In the genomic region with DNA sequence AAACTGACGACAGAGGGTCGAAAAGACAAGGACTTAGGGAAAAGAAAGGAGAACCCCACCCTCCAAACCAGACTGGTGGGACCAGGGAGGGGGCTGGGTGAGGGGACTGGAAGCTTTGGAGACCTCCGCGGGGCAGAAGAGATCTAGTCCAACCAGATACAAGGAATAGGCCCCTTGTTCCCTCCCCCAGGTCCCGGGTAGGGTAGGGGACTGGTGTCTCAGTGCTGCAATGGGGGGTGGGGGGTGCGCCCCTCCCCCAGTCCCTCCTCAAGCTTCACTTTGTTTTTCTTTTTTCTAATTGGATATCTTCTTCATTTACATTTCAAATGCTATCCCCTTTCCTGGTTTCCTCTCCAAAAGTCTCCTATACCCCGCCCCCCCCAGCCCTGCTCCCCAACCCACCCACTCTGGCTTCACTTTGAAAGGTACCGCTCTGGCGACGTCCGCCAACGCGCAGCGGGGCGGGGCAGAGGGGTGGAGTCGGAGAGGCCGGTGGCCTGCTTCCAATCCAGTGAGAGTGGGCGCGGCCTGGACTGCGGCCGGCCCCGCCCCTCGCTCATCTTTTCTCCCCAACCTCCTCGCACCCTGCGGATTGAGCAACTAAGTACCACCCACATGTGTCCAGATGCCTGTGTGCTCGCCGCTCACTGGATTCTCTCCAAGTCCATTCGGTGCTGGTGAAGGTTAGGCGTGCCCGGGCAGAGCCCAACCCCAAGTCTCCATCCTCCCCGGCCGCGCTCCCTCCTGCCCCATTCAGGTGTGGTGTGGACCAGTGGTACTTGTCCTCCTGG, we compare ENCODE assay signal across 8 mouse cellular contexts. TPM values are rescaled to one million over a fixed set of nuclear protein-coding genes. Genes with fewer than 3 reads are reported as not detected.
DNase-seq lines count a peak whose midpoint lies in the region; ATAC-seq and TF ChIP-seq lines count a peak whose summit lies in the region.

No protein-coding gene starts in this region.

- peaks cover 0 to 6% of the 10 kb centered on the region in 2 experiments; a peak in 2 of 4 replicates for H3K4me1 ChIP-seq in ES-E14 (ENCODE audit: control insufficient read depth in 2 of 2, insufficient read depth in 2 of 2, low read length in 2 of 2, poor library complexity in 1 of 2)
- no peaks in the 10 kb centered on the region for H3K4me1 ChIP-seq in forebrain, embryonic 13.5 days
- H3K4me1 ChIP-seq in heart, postnatal 0 days (ENCODE audit: control insufficient read depth, insufficient read depth): no peaks in the 10 kb centered on the region
- H3K4me1 ChIP-seq in liver, postnatal 0 days (ENCODE audit: insufficient read depth): peaks cover 3% of the 10 kb centered on the region; the same call in 1 of the 2 replicates
- no peaks in the 10 kb centered on the region for H3K4me1 ChIP-seq in neural tube, embryonic 13.5 days (replicated peaks)
- peaks cover 4% of the 10 kb centered on the region for H3K4me1 ChIP-seq in testis, adult 2 months (ENCODE audit: control insufficient read depth, insufficient read depth, low read length)

- H3K36me3 ChIP-seq in ES-E14 (ENCODE audit: control insufficient read depth, insufficient read depth, low read length, poor library complexity, severe bottlenecking): no peaks in the 10 kb centered on the region
- H3K36me3 ChIP-seq in forebrain, embryonic 13.5 days (ENCODE audit: poor library complexity, severe bottlenecking): no peaks in the 10 kb centered on the region
- H3K36me3 ChIP-seq in heart, postnatal 0 days (replicated peaks; ENCODE audit: control insufficient read depth, insufficient read depth, low read length): no peaks in the 10 kb centered on the region
- no peaks in the 10 kb centered on the region for H3K36me3 ChIP-seq in liver, postnatal 0 days (replicated peaks; ENCODE audit: insufficient read depth, low read length)
- no peaks in the 10 kb centered on the region for H3K36me3 ChIP-seq in neural tube, embryonic 13.5 days
- no peaks in the 10 kb centered on the region for H3K36me3 ChIP-seq in testis, adult 2 months (ENCODE audit: control insufficient read depth, insufficient read depth, low read length)

- no peak for TF ChIP-seq POLR2A in testis, adult 2 months (IDR thresholded peaks at IDR 0.05; ENCODE audit: control insufficient read depth, low read depth, low read length)

- peak; percentile 86 for DNase-seq in ES-E14 (ENCODE audit: low read depth, low spot score)
- DNase-seq in cerebellum, adult 11 months: peak; percentile 16
- peak; percentile 44 for DNase-seq in heart, postnatal 0 days (ENCODE audit: low spot score)
- peak; percentile 84 to 91 for DNase-seq in kidney, postnatal 4 days
- DNase-seq in liver, postnatal 0 days: peak; percentile 87

- peak overlapping the region; percentile 64 for H3K4me2 ChIP-seq in forebrain, embryonic 13.5 days
- H3K4me2 ChIP-seq in heart, postnatal 0 days (ENCODE audit: low read depth, low read length): peak overlapping the region; percentile 70
- H3K4me2 ChIP-seq in liver, postnatal 0 days (ENCODE audit: low read depth, low read length): peak overlapping the region; percentile 69
- peak overlapping the region; percentile 71 for H3K4me2 ChIP-seq in neural tube, embryonic 13.5 days

- in situ Hi-C loops in ES-E14 (cut with MboI; ENCODE audit: low sequenced_read_pairs in 2 of 2, unreplicated experiment in 2 of 2): loop anchor here in 1 of 2 experiments (25.0 kb wide), 1 partner anchor 195 kb away; no protein-coding TSS in a partner anchor

- peak overlapping the region; percentile 83 for H3K27ac ChIP-seq in ES-E14 (ENCODE audit: insufficient read depth, low read depth, low read length, poor library complexity, severe bottlenecking)
- no peak overlapping the region for H3K27ac ChIP-seq in forebrain, embryonic 13.5 days
- H3K27ac ChIP-seq in heart, postnatal 0 days (ENCODE audit: low read depth): no peak overlapping the region
- no peak overlapping the region for H3K27ac ChIP-seq in liver, postnatal 0 days (ENCODE audit: low read depth)
- no peak overlapping the region for H3K27ac ChIP-seq in neural tube, embryonic 13.5 days (replicated peaks)
- no peak overlapping the region for H3K27ac ChIP-seq in testis, adult 2 months (ENCODE audit: control insufficient read depth, insufficient read depth, low read depth, low read length)

- H3K9ac ChIP-seq in ES-E14 (ENCODE audit: insufficient read depth, low read depth, low read length, poor library complexity, severe bottlenecking): peak overlapping the region; percentile 25; the same call in 1 of the 2 replicates
- H3K9ac ChIP-seq in forebrain, embryonic 13.5 days: peak overlapping the region; percentile 30; the same call in 1 of the 2 replicates
- H3K9ac ChIP-seq in heart, postnatal 0 days (replicated peaks; ENCODE audit: low read depth, low read length): no peak overlapping the region
- no peak overlapping the region for H3K9ac ChIP-seq in liver, postnatal 0 days (replicated peaks)
- H3K9ac ChIP-seq in neural tube, embryonic 13.5 days: 0 out of 2 replicates have a peak overlapping the region, but pooled peaks have one; percentile 26

- WGBS in forebrain, embryonic 13.5 days: 17% methylated on average over 33 of the region's 33 CpGs
- WGBS in heart, postnatal 0 days: 13% methylated on average over 32 of the region's 33 CpGs
- WGBS in liver, postnatal 0 days (ENCODE audit: insufficient replicate concordance): 17% methylated on average over 25 of the region's 33 CpGs
- WGBS in neural tube, embryonic 13.5 days: 24% methylated on average over 29 of the region's 33 CpGs

- ATAC-seq in forebrain, embryonic 13.5 days: peak; percentile 99
- peak; percentile 92 for ATAC-seq in heart, postnatal 0 days (ENCODE audit: insufficient read depth, low read depth)
- peak; percentile 99 for ATAC-seq in liver, postnatal 0 days
- peak; percentile 99 for ATAC-seq in neural tube, embryonic 13.5 days (ENCODE audit: low read depth)

- TF ChIP-seq EP300 in heart, postnatal 0 days (IDR thresholded peaks at IDR 0.05; ENCODE audit: low read depth): no peak
- TF ChIP-seq EP300 in liver, postnatal 0 days (IDR thresholded peaks at IDR 0.05; ENCODE audit: low read depth): no peak; the same call in 1 of the 2 replicates

- H3K4me3 ChIP-seq in ES-E14 (ENCODE audit: insufficient read depth in 1 of 2, low read depth in 1 of 2, low read length in 2 of 2, poor library complexity in 1 of 2, severe bottlenecking in 1 of 2): peak overlapping the region; percentile 54 to 76
- peak overlapping the region; percentile 38 for H3K4me3 ChIP-seq in forebrain, embryonic 13.5 days
- H3K4me3 ChIP-seq in heart, postnatal 0 days (ENCODE audit: low read depth, low read length): peak overlapping the region; percentile 40
- H3K4me3 ChIP-seq in liver, postnatal 0 days (ENCODE audit: low read depth, low read length): peak overlapping the region; percentile 33
- peak overlapping the region; percentile 40 for H3K4me3 ChIP-seq in neural tube, embryonic 13.5 days
- H3K4me3 ChIP-seq in testis, adult 2 months (ENCODE audit: control insufficient read depth, low read depth, low read length): peak overlapping the region; percentile 63

- H3K9me3 ChIP-seq in ES-E14 (ENCODE audit: control insufficient read depth, insufficient read depth, low read depth, low read length): no peaks in the 10 kb centered on the region
- no peaks in the 10 kb centered on the region for H3K9me3 ChIP-seq in forebrain, embryonic 13.5 days (replicated peaks)
- H3K9me3 ChIP-seq in heart, postnatal 0 days (replicated peaks; ENCODE audit: control insufficient read depth, low read length): no peaks in the 10 kb centered on the region
- H3K9me3 ChIP-seq in liver, postnatal 0 days (ENCODE audit: low read length): no peaks in the 10 kb centered on the region
- H3K9me3 ChIP-seq in neural tube, embryonic 13.5 days: no peaks in the 10 kb centered on the region

- no peaks in the 10 kb centered on the region for H3K27me3 ChIP-seq in forebrain, embryonic 13.5 days
- H3K27me3 ChIP-seq in heart, postnatal 0 days (ENCODE audit: control insufficient read depth, insufficient read depth, low read length): no peaks in the 10 kb centered on the region
- H3K27me3 ChIP-seq in liver, postnatal 0 days (ENCODE audit: insufficient read depth, low read length): no peaks in the 10 kb centered on the region
- H3K27me3 ChIP-seq in neural tube, embryonic 13.5 days: peaks cover 5% of the 10 kb centered on the region; the same call in 1 of the 2 replicates
- H3K27me3 ChIP-seq in testis, adult 2 months (ENCODE audit: control insufficient read depth, insufficient read depth, low read length): no peaks in the 10 kb centered on the region

- no peak for TF ChIP-seq CTCF in heart, postnatal 0 days (IDR thresholded peaks at IDR 0.05; ENCODE audit: low read depth)
- no peak for TF ChIP-seq CTCF in liver, postnatal 0 days (IDR thresholded peaks at IDR 0.05; ENCODE audit: low read depth)
- no peak for TF ChIP-seq CTCF in testis, adult 2 months (IDR thresholded peaks at IDR 0.05; ENCODE audit: control insufficient read depth, insufficient read depth, insufficient replicate concordance, low read depth, low read length)

RNA-seq across cellular contexts. Expression of a gene that starts 8.6 kb away (rescaled TPM):
- total RNA-seq in ES-E14 (2012; rRNA removed): 0.63 and 0.76 TPM in 2 replicates
- 0.23 and 0.35 TPM in 2 replicates for polyA plus RNA-seq in forebrain, embryonic 13.5 days (2015; fragmentation: Nextera tagmentation; extraction: Ambion mirVana)
- 0.08 and 2.0 TPM in 2 replicates for total RNA-seq in heart, postnatal 0 days (2014; rRNA removed; ENCODE audit: low replicate concordance)
- 1.6 and 2.0 TPM in 2 replicates for polyA plus RNA-seq in heart, postnatal 0 days (2015; fragmentation: Nextera tagmentation; extraction: Ambion mirVana)
- polyA plus RNA-seq in liver, postnatal 0 days (2015; fragmentation: Nextera tagmentation; extraction: Ambion mirVana): 0.31 and 0.38 TPM in 2 replicates
- 0.99 and 1.5 TPM in 2 replicates for polyA plus RNA-seq in neural tube, embryonic 13.5 days (2015; fragmentation: Nextera tagmentation; extraction: Ambion mirVana)
- polyA plus RNA-seq in testis, adult 2 months (2012; rRNA removed): 1.1 and 1.4 TPM in 2 replicates

RNA-seq across cellular contexts. Expression of a gene that starts 37.8 kb away (rescaled TPM):
- 14.2 TPM in 2 replicates for total RNA-seq in ES-E14 (2012; rRNA removed)
- 10.7 TPM in 2 replicates for polyA plus RNA-seq in forebrain, embryonic 13.5 days (2015; fragmentation: Nextera tagmentation; extraction: Ambion mirVana)
- total RNA-seq in heart, postnatal 0 days (2014; rRNA removed; ENCODE audit: low replicate concordance): 2.2 and 6.4 TPM in 2 replicates
- 2.7 TPM in 2 replicates for polyA plus RNA-seq in heart, postnatal 0 days (2015; fragmentation: Nextera tagmentation; extraction: Ambion mirVana)
- 5.3 and 5.8 TPM in 2 replicates for polyA plus RNA-seq in liver, postnatal 0 days (2015; fragmentation: Nextera tagmentation; extraction: Ambion mirVana)
- polyA plus RNA-seq in neural tube, embryonic 13.5 days (2015; fragmentation: Nextera tagmentation; extraction: Ambion mirVana): 7.9 and 8.3 TPM in 2 replicates
- polyA plus RNA-seq in testis, adult 2 months (2012; rRNA removed): 6.9 and 8.0 TPM in 2 replicates

RNA-seq across cellular contexts. Expression of a gene that starts 55.0 kb away (rescaled TPM):
- total RNA-seq in ES-E14 (2012; rRNA removed): 0.18 TPM in 1 of 2 replicates, not detected in the other
- not detected in 2 replicates for polyA plus RNA-seq in forebrain, embryonic 13.5 days (2015; fragmentation: Nextera tagmentation; extraction: Ambion mirVana)
- total RNA-seq in heart, postnatal 0 days (2014; rRNA removed; ENCODE audit: low replicate concordance): 137 and 155 TPM in 2 replicates
- 101 and 102 TPM in 2 replicates for polyA plus RNA-seq in heart, postnatal 0 days (2015; fragmentation: Nextera tagmentation; extraction: Ambion mirVana)
- 0.12 and 0.26 TPM in 2 replicates for polyA plus RNA-seq in liver, postnatal 0 days (2015; fragmentation: Nextera tagmentation; extraction: Ambion mirVana)
- polyA plus RNA-seq in neural tube, embryonic 13.5 days (2015; fragmentation: Nextera tagmentation; extraction: Ambion mirVana): not detected in 2 replicates
- polyA plus RNA-seq in testis, adult 2 months (2012; rRNA removed): 0.22 and 2.1 TPM in 2 replicates

Comparison
In these comparisons a context has a peak if more than half of its experiments do, and no peak if none do; other contexts are left out.
1. DNase-seq: peak in every context shown above with its lines; median percentile 88 in kidney, postnatal 4 days; 87 in liver, postnatal 0 days; 86 in ES-E14; 44 in heart, postnatal 0 days; 16 in cerebellum, adult 11 months.
2. H3K9ac ChIP-seq: peak in ES-E14 (single experiment), forebrain, embryonic 13.5 days (single experiment) and neural tube, embryonic 13.5 days (single experiment); none in heart, postnatal 0 days (single experiment) and liver, postnatal 0 days (single experiment).
3. RNA of a gene that starts 55.0 kb away (polyA plus RNA-seq): 101 to 102 TPM in heart, postnatal 0 days; 0.22 to 2.1 TPM in testis, adult 2 months, 0.12 to 0.26 TPM in liver, postnatal 0 days, not detected in forebrain, embryonic 13.5 days and not detected in neural tube, embryonic 13.5 days; every median in the first group is over 10 times any median in the second.
4. Peak in every context shown above with its lines, with median percentiles within 50 percentile points of each other: H3K4me3 ChIP-seq, ATAC-seq and H3K4me2 ChIP-seq.